Mouse (Mus musculus): ENCODE results near the gene Syt1. TPM values are rescaled to one million over a fixed set of nuclear protein-coding genes. Genes with fewer than 3 reads are reported as not detected.

The Syt1 gene
- total RNA-seq, 1 experiment, result 0.58 TPM

DNA sequence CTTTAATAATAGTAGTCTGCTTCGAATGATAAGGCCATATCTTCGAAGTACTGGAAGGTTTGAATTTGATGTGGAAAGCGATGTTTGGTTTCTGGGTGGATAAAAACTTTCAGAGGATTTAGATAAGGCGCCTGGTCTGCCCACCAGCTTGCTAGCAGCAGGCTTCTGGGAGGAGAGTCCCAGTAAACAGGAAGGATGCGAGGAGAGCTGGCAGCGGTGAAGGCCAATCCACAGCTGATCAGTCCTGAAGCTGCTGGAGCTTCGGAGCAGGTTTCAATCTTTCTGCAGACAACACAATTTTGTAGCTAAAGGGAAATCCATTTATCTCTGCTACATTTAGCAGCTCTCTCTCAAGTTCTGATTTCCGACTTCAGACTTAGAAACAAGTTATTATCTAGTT lies 358.7 kb downstream of the Syt1 start:
- TF ChIP-seq CHD2 (IDR thresholded peaks at IDR 0.05; ENCODE audit: low read depth, low read length), result no peak
- no peak for TF ChIP-seq HCFC1 (IDR thresholded peaks at IDR 0.05; ENCODE audit: borderline replicate concordance, insufficient read depth, low read length)
- H3K9me3 ChIP-seq (ENCODE audit: control insufficient read depth, insufficient read depth, low read depth, low read length), result no peaks in the 10 kb centered on the region
- no peak for DNase-seq (ENCODE audit: low read depth, low spot score)
- no peak overlapping the region for H3K27ac ChIP-seq (ENCODE audit: insufficient read depth, low read depth, low read length, poor library complexity, severe bottlenecking)
- H3K4me3 ChIP-seq (ENCODE audit: insufficient read depth in 1 of 2, low read depth in 1 of 2, low read length in 2 of 2, poor library complexity in 1 of 2, severe bottlenecking in 1 of 2), result no peak overlapping the region
- H3K4me1 ChIP-seq (ENCODE audit: control insufficient read depth in 2 of 2, insufficient read depth in 2 of 2, low read length in 2 of 2, poor library complexity in 1 of 2), result no peaks in the 10 kb centered on the region
- in situ Hi-C loops (cut with MboI; ENCODE audit: low sequenced_read_pairs in 2 of 2, unreplicated experiment in 2 of 2), result no loop called here
- H3K36me3 ChIP-seq (ENCODE audit: control insufficient read depth, insufficient read depth, low read length, poor library complexity, severe bottlenecking), result no peaks in the 10 kb centered on the region
- no peak overlapping the region for H3K9ac ChIP-seq (ENCODE audit: insufficient read depth, low read depth, low read length, poor library complexity, severe bottlenecking)

DNA sequence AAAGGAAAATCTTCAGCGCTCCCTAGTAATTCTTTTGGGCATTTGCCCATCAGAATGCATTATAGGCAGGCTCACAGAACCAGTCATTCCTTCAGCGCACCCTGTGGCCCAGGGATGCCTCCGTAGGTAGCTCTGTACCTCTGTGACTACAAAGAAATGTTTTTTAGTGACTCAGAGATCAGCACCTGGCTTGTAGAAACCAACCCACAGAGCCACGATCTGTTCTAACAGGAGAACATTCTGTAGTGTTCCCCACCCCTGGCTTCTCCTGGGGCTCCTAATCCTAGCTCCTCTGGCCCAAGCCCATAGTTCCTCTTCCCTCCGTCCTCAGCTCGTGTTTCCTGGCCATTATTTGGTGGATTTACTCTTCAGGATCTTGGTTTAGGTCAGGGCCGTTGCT lies 361.6 kb downstream of the Syt1 start:
- Histone ChIP-seq H3K27ac (ENCODE audit: insufficient read depth, low read depth, low read length, poor library complexity, severe bottlenecking) (no peak overlapping the region), H3K4me1 (ENCODE audit: control insufficient read depth in 2 of 2, insufficient read depth in 2 of 2, low read length in 2 of 2, poor library complexity in 1 of 2) (no peaks in the 10 kb centered on the region), H3K4me3 (ENCODE audit: insufficient read depth in 1 of 2, low read depth in 1 of 2, low read length in 2 of 2, poor library complexity in 1 of 2, severe bottlenecking in 1 of 2) (no peak overlapping the region), H3K36me3 (ENCODE audit: control insufficient read depth, insufficient read depth, low read length, poor library complexity, severe bottlenecking) (no peaks in the 10 kb centered on the region), H3K9ac (ENCODE audit: insufficient read depth, low read depth, low read length, poor library complexity, severe bottlenecking) (no peak overlapping the region), H3K9me3 (ENCODE audit: control insufficient read depth, insufficient read depth, low read depth, low read length) (no peaks in the 10 kb centered on the region)
- in situ Hi-C loops (cut with MboI; ENCODE audit: low sequenced_read_pairs in 2 of 2, unreplicated experiment in 2 of 2), result no loop called here
- TF ChIP-seq CHD2 (IDR thresholded peaks at IDR 0.05; ENCODE audit: low read depth, low read length) (no peak), HCFC1 (IDR thresholded peaks at IDR 0.05; ENCODE audit: borderline replicate concordance, insufficient read depth, low read length) (no peak), ZNF384 (IDR thresholded peaks at IDR 0.05; ENCODE audit: low read depth, low read length) (no peak), ZC3H11A (IDR thresholded peaks at IDR 0.05; ENCODE audit: borderline replicate concordance, low read depth, low read length) (no peak), MAFK (IDR thresholded peaks at IDR 0.05; ENCODE audit: insufficient read depth, low read depth, low read length) (no peak)
- no peak for DNase-seq (ENCODE audit: low read depth, low spot score)

DNA sequence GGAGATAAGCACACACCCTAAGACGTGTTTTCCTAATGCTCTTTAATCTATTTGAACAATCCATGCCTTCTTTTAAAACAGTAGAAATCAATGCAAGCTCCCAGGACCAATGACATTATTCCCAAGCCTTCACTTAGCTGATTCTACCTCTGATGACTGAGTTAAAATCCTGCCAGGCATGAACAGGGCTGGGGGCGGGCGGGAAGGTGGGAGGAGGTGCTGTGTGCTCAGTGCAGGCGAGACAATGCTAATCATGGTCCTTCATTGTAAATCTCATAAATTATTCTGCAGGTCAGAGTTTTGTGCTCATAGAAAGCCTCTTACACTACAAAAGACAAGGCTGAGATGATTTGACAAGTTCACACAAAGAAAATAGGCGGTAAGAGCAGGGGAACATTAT lies 366.9 kb downstream of the Syt1 start:
- no peaks in the 10 kb centered on the region for H3K4me1 ChIP-seq (ENCODE audit: control insufficient read depth in 2 of 2, insufficient read depth in 2 of 2, low read length in 2 of 2, poor library complexity in 1 of 2)
- in situ Hi-C loops (cut with MboI; ENCODE audit: low sequenced_read_pairs in 2 of 2, unreplicated experiment in 2 of 2), result no loop called here
- no peak overlapping the region for H3K27ac ChIP-seq (ENCODE audit: insufficient read depth, low read depth, low read length, poor library complexity, severe bottlenecking)
- no peaks in the 10 kb centered on the region for H3K9me3 ChIP-seq (ENCODE audit: control insufficient read depth, insufficient read depth, low read depth, low read length)
- H3K9ac ChIP-seq (ENCODE audit: insufficient read depth, low read depth, low read length, poor library complexity, severe bottlenecking), result no peak overlapping the region
- TF ChIP-seq ZC3H11A (IDR thresholded peaks at IDR 0.05; ENCODE audit: borderline replicate concordance, low read depth, low read length) (no peak), HCFC1 (IDR thresholded peaks at IDR 0.05; ENCODE audit: borderline replicate concordance, insufficient read depth, low read length) (no peak), MAFK (IDR thresholded peaks at IDR 0.05; ENCODE audit: insufficient read depth, low read depth, low read length) (no peak), ZNF384 (IDR thresholded peaks at IDR 0.05; ENCODE audit: low read depth, low read length) (no peak), CHD2 (IDR thresholded peaks at IDR 0.05; ENCODE audit: low read depth, low read length) (no peak)
- H3K4me3 ChIP-seq (ENCODE audit: insufficient read depth in 1 of 2, low read depth in 1 of 2, low read length in 2 of 2, poor library complexity in 1 of 2, severe bottlenecking in 1 of 2), result no peak overlapping the region
- no peaks in the 10 kb centered on the region for H3K36me3 ChIP-seq (ENCODE audit: control insufficient read depth, insufficient read depth, low read length, poor library complexity, severe bottlenecking)
- DNase-seq (ENCODE audit: low read depth, low spot score), result no peak

DNA sequence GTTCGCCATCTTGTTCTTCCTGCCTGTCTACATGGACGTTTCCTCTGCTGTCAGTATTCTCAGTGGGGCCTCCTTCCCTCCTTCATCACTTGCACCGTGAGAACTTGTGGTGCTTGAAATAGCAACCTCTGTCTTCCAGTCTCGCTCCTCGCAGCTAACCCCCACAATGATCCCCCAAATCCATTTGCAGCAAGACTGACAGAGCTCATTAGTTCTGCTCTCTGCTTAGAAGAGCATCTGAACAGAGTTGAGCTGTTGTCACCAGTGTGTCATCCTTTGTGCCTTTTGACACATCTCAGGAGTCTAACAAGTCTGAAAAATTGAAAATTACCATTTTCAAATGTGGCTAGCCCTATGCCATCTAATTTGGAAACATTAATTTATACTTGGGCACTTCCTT lies 372.7 kb downstream of the Syt1 start:
- no peaks in the 10 kb centered on the region for H3K9me3 ChIP-seq (ENCODE audit: control insufficient read depth, insufficient read depth, low read depth, low read length)
- no peaks in the 10 kb centered on the region for H3K36me3 ChIP-seq (ENCODE audit: control insufficient read depth, insufficient read depth, low read length, poor library complexity, severe bottlenecking)
- H3K27ac ChIP-seq (ENCODE audit: insufficient read depth, low read depth, low read length, poor library complexity, severe bottlenecking), result no peak overlapping the region
- no peak overlapping the region for H3K9ac ChIP-seq (ENCODE audit: insufficient read depth, low read depth, low read length, poor library complexity, severe bottlenecking)
- H3K4me1 ChIP-seq (ENCODE audit: control insufficient read depth in 2 of 2, insufficient read depth in 2 of 2, low read length in 2 of 2, poor library complexity in 1 of 2), result no peaks in the 10 kb centered on the region
- TF ChIP-seq CHD2 (IDR thresholded peaks at IDR 0.05; ENCODE audit: low read depth, low read length) (no peak), ZNF384 (IDR thresholded peaks at IDR 0.05; ENCODE audit: low read depth, low read length) (no peak), HCFC1 (IDR thresholded peaks at IDR 0.05; ENCODE audit: borderline replicate concordance, insufficient read depth, low read length) (no peak), MAFK (IDR thresholded peaks at IDR 0.05; ENCODE audit: insufficient read depth, low read depth, low read length) (no peak), ZC3H11A (IDR thresholded peaks at IDR 0.05; ENCODE audit: borderline replicate concordance, low read depth, low read length) (no peak)
- in situ Hi-C loops (cut with MboI; ENCODE audit: low sequenced_read_pairs in 2 of 2, unreplicated experiment in 2 of 2), result no loop called here
- H3K4me3 ChIP-seq (ENCODE audit: insufficient read depth in 1 of 2, low read depth in 1 of 2, low read length in 2 of 2, poor library complexity in 1 of 2, severe bottlenecking in 1 of 2), result no peak overlapping the region
- DNase-seq (ENCODE audit: low read depth, low spot score), result no peak

DNA sequence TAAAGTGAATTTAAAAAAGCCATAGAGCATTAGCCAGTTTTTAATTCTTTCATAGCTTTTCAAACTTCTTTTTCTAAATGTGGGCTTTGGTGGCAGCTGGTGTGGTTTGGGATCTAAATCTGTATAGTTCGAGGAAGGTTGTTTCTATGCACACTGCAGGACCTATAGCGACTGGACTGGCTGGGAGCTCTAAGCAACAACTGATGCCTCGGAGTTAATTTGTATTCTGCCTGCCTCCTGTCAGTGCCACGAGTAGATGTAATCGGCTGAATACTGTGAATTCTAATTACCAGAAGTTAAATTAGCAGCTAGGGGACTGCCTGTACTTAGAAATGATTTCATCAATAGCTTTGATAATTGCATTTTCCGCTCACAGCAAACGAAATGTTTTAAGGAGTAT lies 374.7 kb downstream of the Syt1 start:
- in situ Hi-C loops (cut with MboI; ENCODE audit: low sequenced_read_pairs in 2 of 2, unreplicated experiment in 2 of 2), result no loop called here
- Histone ChIP-seq H3K4me1 (ENCODE audit: control insufficient read depth in 2 of 2, insufficient read depth in 2 of 2, low read length in 2 of 2, poor library complexity in 1 of 2) (no peaks in the 10 kb centered on the region), H3K9ac (ENCODE audit: insufficient read depth, low read depth, low read length, poor library complexity, severe bottlenecking) (no peak overlapping the region), H3K4me3 (ENCODE audit: insufficient read depth in 1 of 2, low read depth in 1 of 2, low read length in 2 of 2, poor library complexity in 1 of 2, severe bottlenecking in 1 of 2) (no peak overlapping the region), H3K27ac (ENCODE audit: insufficient read depth, low read depth, low read length, poor library complexity, severe bottlenecking) (no peak overlapping the region), H3K9me3 (ENCODE audit: control insufficient read depth, insufficient read depth, low read depth, low read length) (no peaks in the 10 kb centered on the region), H3K36me3 (ENCODE audit: control insufficient read depth, insufficient read depth, low read length, poor library complexity, severe bottlenecking) (no peaks in the 10 kb centered on the region)
- DNase-seq (ENCODE audit: low read depth, low spot score), result no peak
- no peak for TF ChIP-seq MAFK (IDR thresholded peaks at IDR 0.05; ENCODE audit: insufficient read depth, low read depth, low read length)
- TF ChIP-seq ZC3H11A (IDR thresholded peaks at IDR 0.05; ENCODE audit: borderline replicate concordance, low read depth, low read length), result no peak
- no peak for TF ChIP-seq CHD2 (IDR thresholded peaks at IDR 0.05; ENCODE audit: low read depth, low read length)
- TF ChIP-seq ZNF384 (IDR thresholded peaks at IDR 0.05; ENCODE audit: low read depth, low read length), result no peak
- TF ChIP-seq HCFC1 (IDR thresholded peaks at IDR 0.05; ENCODE audit: borderline replicate concordance, insufficient read depth, low read length), result no peak
